Mouse (Mus musculus) heart, postnatal 25 days (tissue): ENCODE measurements around the gene Necab2. TPM values are rescaled to one million over a fixed set of nuclear protein-coding genes. Genes with fewer than 3 reads are reported as not detected.

ENCODE experiments used
- DNase-seq: peaks from one replicate; pipeline ENCODE4 v3.0.0; 2022; ENCODE audit warnings: low spot score
- intact Hi-C: fragments of 180-260 bp; cut with DNase I; formaldehyde crosslinking; loops from one replicate; pipeline ENCODE4 v1.15.1; 2025
- total RNA-seq, 2 experiments: library from RNA; stranded (reverse); gene quantifications; 2 replicates each; pipeline ENCODE4 v1.2.3; 2021

The Necab2 gene
- total RNA-seq, 2 experiments from 2014 or later = not detected

DNA sequence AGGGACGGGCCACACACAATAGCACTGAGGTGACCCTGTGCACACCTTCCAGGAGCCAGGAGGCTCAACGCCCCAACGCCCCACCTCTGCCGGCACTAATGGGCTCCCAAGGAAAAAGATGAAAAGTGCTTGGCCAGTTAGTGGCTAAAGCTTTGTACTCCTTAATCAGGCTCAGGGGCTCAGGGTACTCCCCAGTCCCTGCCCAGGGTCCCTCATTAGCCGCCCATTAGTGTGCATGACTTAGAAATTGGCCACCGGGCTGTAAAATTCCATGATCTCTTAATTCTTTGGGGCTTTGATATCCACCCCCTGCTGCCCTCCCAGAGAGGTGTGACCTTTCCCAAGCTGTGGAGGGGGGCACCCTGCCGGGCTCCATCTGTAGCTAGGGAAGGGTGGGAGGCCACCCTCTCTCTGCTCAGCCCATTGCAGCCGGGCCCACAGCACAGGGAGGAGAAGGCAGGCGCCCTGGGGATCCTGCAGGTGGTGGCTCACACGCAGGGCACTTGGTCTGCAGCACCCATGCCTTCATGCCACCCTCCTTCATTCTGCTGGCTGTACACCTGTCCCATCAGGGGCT is 56.8 kb downstream of the Necab2 start:
- intact Hi-C loops = no loop called here
- no peak for DNase-seq

DNA sequence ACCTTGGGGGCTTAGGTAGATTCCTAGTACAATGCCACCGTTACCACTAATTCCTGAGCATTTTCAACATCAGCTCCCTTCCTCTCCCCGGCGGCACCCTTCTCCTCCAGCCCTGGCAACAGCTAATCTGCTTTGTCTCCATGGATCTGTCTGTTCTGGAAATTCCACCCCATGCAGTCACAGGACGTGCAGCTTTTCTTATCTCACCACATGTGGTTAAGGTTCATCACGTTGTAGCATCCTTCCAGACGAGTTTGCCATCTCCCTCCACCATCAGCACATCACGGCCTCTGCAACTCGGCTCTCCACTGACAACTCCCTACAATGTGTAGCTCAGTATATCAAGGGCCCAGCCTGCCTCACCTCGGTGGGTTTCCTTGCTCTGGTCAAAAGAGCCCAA is 59.0 kb downstream of the Necab2 start:
- no peak for DNase-seq
- intact Hi-C loops = no loop called here

DNA sequence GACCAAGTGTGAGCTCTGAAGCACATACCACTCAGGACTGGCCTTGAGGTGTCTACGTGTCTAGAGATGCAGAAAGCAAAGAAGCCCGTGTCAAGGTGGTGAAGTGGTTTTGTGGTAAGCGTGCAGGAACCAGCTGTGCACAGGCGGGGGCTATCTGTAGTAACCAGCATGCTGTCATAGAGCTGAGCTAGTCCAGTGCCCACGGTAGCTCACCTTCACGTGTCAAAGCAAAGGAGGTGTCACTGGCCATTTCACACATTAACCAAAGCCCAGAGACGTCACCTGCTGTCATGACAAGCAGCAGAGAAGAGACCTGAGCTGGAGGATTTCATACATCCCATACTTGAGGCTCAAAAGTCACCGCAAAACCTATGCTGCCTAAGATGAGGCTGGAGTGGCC is 59.6 kb downstream of the Necab2 start:
- intact Hi-C loops = no loop called here
- DNase-seq = no peak

DNA sequence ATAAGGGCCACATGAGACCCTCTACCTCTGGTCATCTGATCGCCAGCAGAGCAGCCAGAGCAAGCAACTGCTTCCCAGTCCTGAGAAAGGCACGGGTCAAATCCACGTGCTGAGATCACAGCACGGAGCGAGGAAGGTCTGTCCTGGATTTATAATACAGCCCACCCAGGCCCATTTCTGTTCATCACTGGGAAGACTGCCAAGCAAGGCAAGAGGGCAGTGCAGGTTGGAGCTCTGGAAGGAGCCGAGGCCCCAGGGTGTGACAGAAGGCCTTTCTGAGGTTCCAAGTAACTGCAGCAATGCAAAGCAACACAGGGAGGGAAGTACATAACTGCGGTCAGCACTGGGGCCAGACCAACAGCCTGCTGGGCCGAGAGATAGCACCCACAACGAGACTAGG is 64.0 kb downstream of the Necab2 start:
- intact Hi-C loops = no loop called here
- DNase-seq = no peak

DNA sequence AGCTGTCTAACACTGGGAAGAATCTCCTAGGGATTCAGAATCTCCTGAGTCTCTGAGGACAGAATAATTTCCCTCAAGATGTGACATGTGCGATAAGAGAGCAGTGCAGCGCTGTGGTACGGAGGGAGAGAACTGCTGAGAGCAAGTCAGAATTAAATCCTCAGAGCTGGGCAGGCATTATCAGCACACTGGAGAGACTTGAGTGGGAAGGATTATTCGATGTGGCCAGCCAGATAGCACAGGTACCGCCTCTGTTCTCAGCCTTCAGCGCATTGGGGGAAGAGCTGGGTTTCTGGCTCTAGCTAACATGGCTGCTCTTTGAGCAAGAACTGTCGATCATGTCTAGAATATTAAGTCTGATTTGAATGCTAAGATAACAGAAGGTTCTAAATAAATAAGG is 65.2 kb downstream of the Necab2 start:
- intact Hi-C loops = no loop called here
- no peak for DNase-seq

DNA sequence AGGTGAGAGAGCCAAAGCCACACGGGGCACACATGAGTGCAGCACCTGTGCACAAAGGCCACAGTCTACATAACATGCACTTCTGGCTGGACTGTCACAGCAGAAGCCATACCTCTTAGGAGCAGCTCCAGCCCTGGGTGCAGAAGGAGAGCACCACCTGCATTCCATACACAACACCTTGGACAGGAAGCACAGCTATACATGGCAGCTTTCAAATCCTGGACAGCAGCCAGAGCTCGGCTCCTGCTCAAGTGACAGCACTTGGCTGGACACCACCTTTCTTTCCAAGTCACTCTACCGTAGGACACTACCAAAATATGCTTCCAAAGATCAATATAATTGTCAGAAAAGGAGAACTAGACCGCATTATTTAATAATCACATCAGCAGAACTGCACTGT is 66.9 kb downstream of the Necab2 start:
- DNase-seq = no peak
- intact Hi-C loops = no loop called here

DNA sequence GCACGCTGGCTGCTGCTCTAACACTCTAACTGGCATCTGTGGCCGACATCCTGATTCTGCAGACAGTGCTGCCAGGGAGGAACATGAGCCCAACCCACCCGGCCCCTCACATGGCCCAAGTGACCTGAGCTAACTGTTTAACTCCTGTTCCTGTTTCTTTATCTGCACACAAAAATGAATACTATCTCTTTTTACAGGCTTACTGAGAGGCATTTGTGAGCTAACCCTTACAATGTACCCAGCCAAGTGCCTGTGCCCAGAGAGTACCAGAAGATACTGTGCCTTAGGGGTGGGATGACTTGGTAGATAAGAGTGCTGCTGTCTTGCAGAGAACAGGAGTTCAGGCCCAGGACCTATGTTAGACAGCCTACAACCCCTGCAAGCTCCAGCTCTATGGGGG is 68.4 kb downstream of the Necab2 start:
- no peak for DNase-seq
- intact Hi-C loops = no loop called here

DNA sequence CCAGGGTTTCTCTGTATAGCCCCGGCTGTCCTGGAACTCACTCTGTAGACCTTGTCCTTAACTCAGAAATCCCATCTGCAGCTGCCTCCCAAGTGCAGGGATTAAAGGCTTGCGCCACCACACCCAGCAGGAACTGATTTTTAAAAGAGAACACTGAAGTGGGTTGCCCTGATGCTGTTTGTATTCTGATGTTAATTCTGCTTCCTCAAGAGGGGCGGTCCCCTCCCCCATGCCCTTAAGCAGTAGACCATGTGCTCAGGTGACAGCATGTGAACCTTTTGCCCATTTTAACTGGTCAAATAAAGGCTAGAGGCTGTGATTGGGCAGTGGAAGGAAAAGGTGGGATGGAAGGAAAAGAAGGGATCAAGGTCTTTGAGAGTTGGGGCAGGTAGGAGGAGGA is 69.2 kb downstream of the Necab2 start:
- DNase-seq = no peak
- intact Hi-C loops = no loop called here

DNA sequence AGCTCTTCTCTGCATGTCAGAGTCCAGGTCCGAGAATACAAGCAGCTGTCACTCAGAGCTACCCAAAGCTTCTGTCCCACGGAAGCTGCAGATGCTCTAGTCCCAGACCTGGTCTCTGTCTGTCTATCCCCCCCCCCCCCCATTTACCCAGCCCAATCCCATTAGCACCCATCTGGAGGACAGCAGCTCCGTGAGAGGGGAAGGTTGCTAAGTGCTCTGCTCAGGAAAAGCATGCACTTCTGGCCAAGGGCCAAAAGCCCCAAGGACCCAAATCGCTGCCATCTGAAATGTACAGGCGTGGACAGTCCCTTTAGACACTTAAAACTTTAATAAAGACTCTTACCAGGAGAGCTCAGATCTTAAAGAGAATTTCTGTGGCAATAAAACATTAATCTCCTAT is 70.2 kb downstream of the Necab2 start:
- intact Hi-C loops = no loop called here

DNA sequence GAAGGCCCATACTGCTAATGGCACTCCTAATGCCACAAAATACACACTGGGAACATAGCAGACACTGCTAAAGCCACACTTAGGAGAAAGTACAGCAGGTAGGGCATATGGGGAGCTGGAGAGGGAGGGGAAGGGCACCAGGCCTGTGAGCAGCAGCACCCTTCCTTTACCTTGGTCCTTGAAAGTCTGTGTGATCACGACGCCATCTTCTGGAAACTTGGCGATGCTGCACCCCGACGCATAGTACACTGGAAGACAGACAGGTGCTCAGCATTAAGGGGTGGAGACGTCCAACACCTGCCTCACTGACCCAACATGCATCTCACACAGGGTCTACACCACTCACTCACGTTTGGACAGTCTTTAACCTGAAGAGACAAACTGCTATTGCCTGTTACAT is 73.6 kb downstream of the Necab2 start:
- intact Hi-C loops = loop anchor here (5.0 kb wide), 1 partner anchor 87 kb away; the partner anchor contains the start of gene Taf1c
- no peak for DNase-seq

More for the DNA sequence above, 70.2 kb downstream of the Necab2 start:
- DNase-seq = no peak

Other genes with a start within 250 kb of the Necab2 start
- 100 to 1,000 TPM; 148 to 161 TPM for gene Hsbp1, start 102.2 kb upstream of the Necab2 start, total RNA-seq
- gene Mlycd, start 51.8 kb upstream of the Necab2 start, total RNA-seq = 100 to 1,000 TPM; 109 to 111 TPM
- gene Osgin1, start 12.6 kb upstream of the Necab2 start, total RNA-seq = 1 to 10 TPM; 3.1 to 5.5 TPM
- gene Slc38a8, start 55.0 kb downstream of the Necab2 start, total RNA-seq = not detected
- gene Mbtps1, start 112.0 kb downstream of the Necab2 start, total RNA-seq = 10 to 100 TPM; 39.8 to 40.3 TPM
- gene Hsdl1, start 128.5 kb downstream of the Necab2 start, total RNA-seq = 10 to 100 TPM; 18.7 to 20.1 TPM
- not detected for gene Dnaaf1, start 128.5 kb downstream of the Necab2 start, total RNA-seq
- 1 to 10 TPM; 2.9 to 4.2 TPM for gene Taf1c, start 158.5 kb downstream of the Necab2 start, total RNA-seq
- not detected for gene Adad2, start 166.0 kb downstream of the Necab2 start, total RNA-seq
- under 1 TPM; 0.06 to 0.16 TPM for gene Kcng4, start 189.0 kb downstream of the Necab2 start, total RNA-seq
- gene Wfdc1, start 219.6 kb downstream of the Necab2 start, total RNA-seq = 10 to 100 TPM; 45.5 to 49.2 TPM